Mouse (Mus musculus) embryonic facial prominence, embryonic 15.5 days (tissue): ENCODE measurements around the gene Gm37240. TPM values are rescaled to one million over a fixed set of nuclear protein-coding genes. Genes with fewer than 3 reads are reported as not detected.

Experiments
- ATAC-seq: fragments of 200-750 bp; cut with Nextera tagmentation; 2 replicates; pipeline ENCODE4 v1.8.0; 2017; ENCODE audit warnings: low read depth, moderate TSS enrichment; ENCODE audit not compliant: insufficient number of reproducible peaks, low FRiP score, low TSS enrichment
- H3K27ac ChIP-seq: fragments of 300-500 bp; sonication (generic); replicated peaks from 2 replicates; pipeline ENCODE4 v1.5.1; 2015; ENCODE audit warnings: mild to moderate bottlenecking, inconsistent platforms
- H3K27me3 ChIP-seq: fragments of 300-500 bp; sonication (generic); 2 replicates; pipeline ENCODE4 v1.6.1; 2015; ENCODE audit warnings: inconsistent platforms
- H3K36me3 ChIP-seq: fragments of 300-500 bp; sonication (generic); 2 replicates; pipeline ENCODE4 v1.6.1; 2015; ENCODE audit warnings: mild to moderate bottlenecking, inconsistent platforms
- H3K4me1 ChIP-seq: fragments of 300-500 bp; sonication (generic); 2 replicates; pipeline ENCODE4 v1.6.1; 2015; ENCODE audit warnings: inconsistent platforms
- H3K4me2 ChIP-seq: fragments of 300-500 bp; sonication (generic); replicated peaks from 2 replicates; pipeline ENCODE4 v1.6.1; 2015; ENCODE audit warnings: mild to moderate bottlenecking, inconsistent platforms
- H3K4me3 ChIP-seq: fragments of 300-500 bp; sonication (generic); replicated peaks from 2 replicates; pipeline ENCODE4 v1.5.1; 2015; ENCODE audit warnings: mild to moderate bottlenecking, inconsistent platforms
- H3K9ac ChIP-seq: fragments of 300-500 bp; sonication (generic); 2 replicates; pipeline ENCODE4 v1.6.1; 2015; ENCODE audit warnings: inconsistent platforms
- H3K9me3 ChIP-seq: fragments of 300-500 bp; sonication (generic); replicated peaks from 2 replicates; pipeline ENCODE4 v1.6.1; 2016; ENCODE audit warnings: inconsistent platforms
- WGBS: fragments of 180-500 bp; shearing (Covaris S2); methylation state at CpG from one replicate; pipeline ENCODE4 v1.1.7; 2015; 5-methylcytosine and 5-hydroxymethylcytosine counted together
- polyA plus RNA-seq: library from polyadenylated mRNA; unstranded; fragments of >200 nt; fragmentation: Nextera tagmentation; extraction: Ambion mirVana; gene quantifications from 2 replicates; pipeline ENCODE4 v1.2.1, GENCODE M21; 2015

The Gm37240 gene
- polyA plus RNA-seq, 1 experiment from 2014 or later = 12.8 TPM

- WGBS = 74% methylated on average over 10 of the region's 10 CpGs
- Histone ChIP-seq H3K36me3 (no peaks in the 10 kb centered on the region), H3K27me3 (no peaks in the 10 kb centered on the region), H3K4me2 (no peak overlapping the region), H3K4me1 (no peaks in the 10 kb centered on the region), H3K9ac (no peak overlapping the region), H3K27ac (no peak overlapping the region), H3K4me3 (no peak overlapping the region), H3K9me3 (no peaks in the 10 kb centered on the region)
- ATAC-seq = no peak
These were observed 110.6 kb downstream of the Gm37240 start for GRCm38 (mm10) chr3:85776707-85777106.

DNA sequence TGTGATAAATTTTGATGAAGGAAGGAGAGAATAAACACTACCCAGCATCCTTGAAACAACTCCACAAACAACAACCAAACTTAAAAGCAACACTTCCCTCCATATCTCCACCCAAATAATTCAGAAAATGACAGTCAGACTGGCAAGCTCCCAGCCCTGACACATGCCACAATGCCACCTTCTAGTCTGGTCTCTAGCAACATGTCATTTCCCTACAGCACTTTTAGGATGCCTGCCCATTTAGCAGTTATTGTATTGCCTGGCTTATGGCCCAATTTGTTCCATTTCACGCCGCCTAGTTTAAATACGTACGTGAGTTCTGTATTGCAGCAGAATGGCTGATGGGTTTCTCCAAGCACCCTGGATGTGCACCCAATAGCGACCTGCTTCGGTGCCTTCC is 111.2 kb downstream of the Gm37240 start:
- no peak overlapping the region for H3K4me2 ChIP-seq
- 83% methylated on average over 6 of the region's 6 CpGs for WGBS
- H3K4me1 ChIP-seq = no peaks in the 10 kb centered on the region
- no peak for ATAC-seq
- no peaks in the 10 kb centered on the region for H3K27me3 ChIP-seq
- H3K4me3 ChIP-seq = no peak overlapping the region
- no peak overlapping the region for H3K9ac ChIP-seq
- no peaks in the 10 kb centered on the region for H3K36me3 ChIP-seq
- H3K9me3 ChIP-seq = no peaks in the 10 kb centered on the region
- H3K27ac ChIP-seq = no peak overlapping the region

GRCm38 (mm10) chr3:85773886-85774285 is 113.4 kb downstream of the Gm37240 start:
- no peak for ATAC-seq
- Histone ChIP-seq H3K4me3 (no peak overlapping the region), H3K9me3 (no peaks in the 10 kb centered on the region), H3K27ac (no peak overlapping the region), H3K4me2 (no peak overlapping the region), H3K4me1 (no peaks in the 10 kb centered on the region), H3K9ac (no peak overlapping the region), H3K36me3 (no peaks in the 10 kb centered on the region), H3K27me3 (no peaks in the 10 kb centered on the region)
- 59% methylated on average over 4 of the region's 4 CpGs for WGBS

- H3K27me3 ChIP-seq = no peaks in the 10 kb centered on the region
- H3K9ac ChIP-seq = no peak overlapping the region
- H3K4me1 ChIP-seq = no peaks in the 10 kb centered on the region
- no peak overlapping the region for H3K27ac ChIP-seq
- no peak overlapping the region for H3K4me2 ChIP-seq
- WGBS = 49% methylated on average over 3 of the region's 3 CpGs
- no peak for ATAC-seq
- H3K36me3 ChIP-seq = no peaks in the 10 kb centered on the region
- H3K9me3 ChIP-seq = no peaks in the 10 kb centered on the region
- H3K4me3 ChIP-seq = no peak overlapping the region
These were observed 113.9 kb downstream of the Gm37240 start for GRCm38 (mm10) chr3:85773425-85773824.

GRCm38 (mm10) chr3:85764937-85765337 is 122.4 kb downstream of the Gm37240 start:
- no peaks in the 10 kb centered on the region for H3K9me3 ChIP-seq
- H3K9ac ChIP-seq = no peak overlapping the region
- H3K27ac ChIP-seq = no peak overlapping the region
- ATAC-seq = no peak
- no peak overlapping the region for H3K4me3 ChIP-seq
- H3K4me2 ChIP-seq = no peak overlapping the region
- H3K27me3 ChIP-seq = no peaks in the 10 kb centered on the region
- no peaks in the 10 kb centered on the region for H3K36me3 ChIP-seq
- H3K4me1 ChIP-seq = peaks cover 4% of the 10 kb centered on the region; the same call in 1 of the 2 replicates
- 57% methylated on average over 7 of the region's 7 CpGs for WGBS

DNA sequence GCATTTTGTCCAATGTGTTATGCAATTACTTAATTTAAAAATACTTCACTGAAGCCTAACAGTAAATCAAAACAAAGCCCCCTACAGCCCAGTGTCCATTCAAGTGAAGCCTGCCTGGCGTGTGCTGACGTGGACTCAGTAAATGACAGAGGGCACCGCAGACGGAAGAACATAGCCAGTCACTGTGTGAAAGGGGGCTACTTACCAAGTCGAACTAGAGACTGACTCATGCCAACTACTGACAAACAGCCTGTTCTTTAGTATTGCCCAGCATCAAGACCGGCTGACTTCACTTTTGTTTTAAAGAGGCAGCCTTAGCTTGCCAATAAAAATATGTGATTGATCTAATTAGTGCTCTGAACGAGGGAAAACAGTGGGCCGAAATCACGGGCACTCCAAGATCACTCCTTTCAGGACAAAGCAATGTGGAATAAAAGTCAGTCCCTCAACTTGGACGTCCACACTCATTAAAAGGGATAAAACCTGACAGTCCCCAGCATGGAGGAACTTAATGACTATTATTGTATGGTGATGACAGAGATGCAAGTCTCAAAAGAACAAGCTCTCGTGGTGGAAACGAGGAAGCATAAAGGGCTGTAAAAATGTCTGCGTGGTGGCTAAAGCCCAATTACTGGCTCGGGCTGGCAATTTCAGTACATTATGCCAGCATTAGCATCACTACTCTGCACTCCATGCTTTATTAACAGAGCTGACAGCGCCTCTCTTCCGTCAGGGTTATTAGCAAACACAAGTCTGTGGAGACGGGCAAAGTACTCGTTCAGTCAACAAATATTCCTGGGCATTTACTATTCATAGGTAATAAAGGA is 123.1 kb downstream of the Gm37240 start:
- no peak for ATAC-seq
- no peak overlapping the region for H3K9ac ChIP-seq
- no peaks in the 10 kb centered on the region for H3K27me3 ChIP-seq
- H3K9me3 ChIP-seq = no peaks in the 10 kb centered on the region
- no peak overlapping the region for H3K27ac ChIP-seq
- no peaks in the 10 kb centered on the region for H3K36me3 ChIP-seq
- peaks cover 4% of the 10 kb centered on the region; the same call in 1 of the 2 replicates for H3K4me1 ChIP-seq
- H3K4me2 ChIP-seq = no peak overlapping the region
- no peak overlapping the region for H3K4me3 ChIP-seq
- WGBS = 65% methylated on average over 18 of the region's 18 CpGs

GRCm38 (mm10) chr3:85757944-85758343 is 129.4 kb downstream of the Gm37240 start:
- Histone ChIP-seq H3K36me3 (no peaks in the 10 kb centered on the region), H3K9ac (no peak overlapping the region)
- 58% methylated on average over 2 of the region's 2 CpGs for WGBS

GRCm38 (mm10) chr3:85757435-85757834 is 129.9 kb downstream of the Gm37240 start:
- peaks cover 4% of the 10 kb centered on the region; the same call in 1 of the 2 replicates for H3K4me1 ChIP-seq
- WGBS = 82% methylated on average over 4 of the region's 4 CpGs
- no peak overlapping the region for H3K4me2 ChIP-seq
- H3K9me3 ChIP-seq = no peaks in the 10 kb centered on the region
- no peaks in the 10 kb centered on the region for H3K27me3 ChIP-seq
- ATAC-seq = no peak
- H3K27ac ChIP-seq = no peak overlapping the region
- H3K9ac ChIP-seq = no peak overlapping the region
- H3K36me3 ChIP-seq = no peaks in the 10 kb centered on the region
- no peak overlapping the region for H3K4me3 ChIP-seq

More at GRCm38 (mm10) chr3:85757944-85758343, 129.4 kb downstream of the Gm37240 start:
- Histone ChIP-seq H3K4me1 (peaks cover 1% of the 10 kb centered on the region; the same call in 1 of the 2 replicates), H3K9me3 (no peaks in the 10 kb centered on the region), H3K27ac (no peak overlapping the region), H3K27me3 (no peaks in the 10 kb centered on the region), H3K4me3 (no peak overlapping the region), H3K4me2 (no peak overlapping the region)
- no peak for ATAC-seq

DNA sequence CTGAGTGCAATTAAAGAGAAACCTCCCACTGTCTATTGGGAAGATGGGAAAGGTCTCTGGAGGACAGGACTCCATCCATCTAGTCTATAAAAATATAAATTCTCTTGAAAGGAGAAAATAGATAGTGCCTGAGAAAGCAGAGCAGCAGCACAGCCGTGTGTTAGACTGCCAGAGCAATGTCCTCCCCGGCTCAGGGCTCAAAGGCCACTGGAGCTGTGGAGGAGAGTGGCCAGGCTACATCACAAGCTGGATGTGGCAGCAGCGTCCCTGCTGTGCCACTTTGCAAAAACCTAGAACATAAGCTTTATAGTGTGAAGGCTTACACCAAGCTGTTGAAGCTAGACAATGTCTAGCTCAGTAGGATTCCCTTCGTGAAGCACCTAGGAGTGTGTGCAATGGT is 138.0 kb downstream of the Gm37240 start:
- H3K4me1 ChIP-seq = 0 out of 2 replicates have a peak, but pooled peaks cover 4% of the 10 kb centered on the region
- no peak overlapping the region for H3K4me2 ChIP-seq
- no peaks in the 10 kb centered on the region for H3K9me3 ChIP-seq
- H3K27me3 ChIP-seq = no peaks in the 10 kb centered on the region
- no peak overlapping the region for H3K27ac ChIP-seq
- H3K4me3 ChIP-seq = no peak overlapping the region
- H3K36me3 ChIP-seq = no peaks in the 10 kb centered on the region
- WGBS = 64% methylated on average over 4 of the region's 4 CpGs
- H3K9ac ChIP-seq = no peak overlapping the region
- no peak for ATAC-seq

- Histone ChIP-seq H3K27ac (no peak overlapping the region), H3K4me3 (no peak overlapping the region), H3K27me3 (no peaks in the 10 kb centered on the region), H3K4me1 (0 out of 2 replicates have a peak, but pooled peaks cover 4% of the 10 kb centered on the region), H3K9ac (no peak overlapping the region), H3K4me2 (no peak overlapping the region), H3K36me3 (no peaks in the 10 kb centered on the region), H3K9me3 (no peaks in the 10 kb centered on the region)
- WGBS = 31% methylated on average over 4 of the region's 4 CpGs
- ATAC-seq = no peak
These were observed 138.5 kb downstream of the Gm37240 start for GRCm38 (mm10) chr3:85748863-85749262.

DNA sequence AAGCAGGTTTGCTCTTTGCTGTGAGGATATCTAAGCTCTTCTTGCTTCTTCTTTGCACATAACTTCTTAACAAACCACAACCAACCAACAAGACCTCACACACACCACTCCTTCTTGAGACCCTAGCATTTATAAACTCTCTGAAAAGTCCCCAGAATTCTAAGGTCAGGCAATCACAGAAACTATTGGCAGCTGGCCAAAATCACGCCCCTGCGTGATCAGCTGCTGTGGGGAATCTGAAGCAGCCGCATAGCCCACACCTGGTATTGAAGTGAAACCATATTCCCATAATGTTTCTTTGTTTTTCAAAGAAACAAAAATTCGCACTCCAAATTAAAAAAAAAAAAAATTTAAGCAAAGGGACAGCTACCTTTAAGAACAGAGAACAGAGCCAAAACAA is 141.2 kb downstream of the Gm37240 start:
- no peak overlapping the region for H3K27ac ChIP-seq
- no peaks in the 10 kb centered on the region for H3K36me3 ChIP-seq
- ATAC-seq = no peak
- 24% methylated on average over 4 of the region's 4 CpGs for WGBS
- H3K27me3 ChIP-seq = no peaks in the 10 kb centered on the region
- no peak overlapping the region for H3K4me2 ChIP-seq
- H3K9ac ChIP-seq = no peak overlapping the region
- no peaks in the 10 kb centered on the region for H3K9me3 ChIP-seq
- no peaks in the 10 kb centered on the region for H3K4me1 ChIP-seq
- H3K4me3 ChIP-seq = no peak overlapping the region

DNA sequence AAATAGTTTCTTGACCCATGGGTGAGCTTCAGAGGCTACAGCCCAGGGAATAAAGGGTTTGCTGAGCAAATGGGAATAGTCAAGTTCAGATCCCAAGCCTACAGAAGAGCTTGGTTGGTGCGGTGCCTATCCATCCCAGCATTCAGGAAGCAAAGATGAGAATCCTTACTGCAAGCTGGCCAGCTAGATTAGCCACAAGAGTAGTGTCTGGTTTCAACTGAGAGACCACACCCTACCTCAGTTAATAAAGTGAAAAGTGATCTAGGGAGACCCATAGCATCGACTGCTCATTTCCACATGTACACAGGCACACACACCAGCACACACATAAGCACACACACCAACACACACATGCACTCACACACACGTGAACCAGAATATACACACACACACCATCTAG is 145.6 kb downstream of the Gm37240 start:
- no peaks in the 10 kb centered on the region for H3K4me1 ChIP-seq
- WGBS = 67% methylated on average over 3 of the region's 3 CpGs
- H3K36me3 ChIP-seq = no peaks in the 10 kb centered on the region
- H3K27ac ChIP-seq = no peak overlapping the region
- no peak overlapping the region for H3K9ac ChIP-seq
- H3K4me3 ChIP-seq = no peak overlapping the region
- no peaks in the 10 kb centered on the region for H3K27me3 ChIP-seq
- ATAC-seq = no peak
- H3K4me2 ChIP-seq = no peak overlapping the region
- H3K9me3 ChIP-seq = no peaks in the 10 kb centered on the region
